In genomic region chr10:69353086-69353479, GRCm38 (mm10) we compare ENCODE assay signal across 9 mouse cellular contexts. TPM values are rescaled to one million over a fixed set of nuclear protein-coding genes. Genes with fewer than 3 reads are reported as not detected.
DNase-seq lines count a peak whose midpoint lies in the region; ATAC-seq and TF ChIP-seq lines count a peak whose summit lies in the region.
"Not testable (repeated sequence)": the region's sequence is repeated elsewhere in the genome, so short reads cannot be mapped to it uniquely, and the experiment has no call there.
"Had no signal": no experiment of that assay in that cellular context is flagged by ENCODE, and none has a peak within 500 bp of the region (broad histone marks: within the 10 kb centered on the region; RNA-seq: fewer than 3 reads in every experiment).

No protein-coding gene starts in this region.

- peaks cover 35% of the 10 kb centered on the region for H3K36me3 ChIP-seq in C2C12 (ENCODE audit: control insufficient read depth, insufficient read depth)
- peaks cover 25% of the 10 kb centered on the region for H3K36me3 ChIP-seq in embryonic facial prominence, embryonic 14.5 days (ENCODE audit: control insufficient read depth, insufficient read depth, low read length)
- peaks cover 10% of the 10 kb centered on the region; the same call in 1 of the 2 replicates for H3K36me3 ChIP-seq in hindbrain, embryonic 12.5 days
- H3K36me3 ChIP-seq in kidney, postnatal 0 days (ENCODE audit: insufficient read depth, low read length); spleen, adult 2 months (ENCODE audit: control insufficient read depth, insufficient read depth, low read length): not testable (repeated sequence)
- H3K36me3 ChIP-seq in liver, embryonic 15.5 days (replicated peaks): peaks cover 32% of the 10 kb centered on the region
- peaks cover 23% of the 10 kb centered on the region; the same call in 1 of the 2 replicates for H3K36me3 ChIP-seq in midbrain, embryonic 12.5 days

- peak overlapping the region; percentile 84 for H3K9ac ChIP-seq in embryonic facial prominence, embryonic 14.5 days (ENCODE audit: low read depth, low read length)
- H3K9ac ChIP-seq in hindbrain, embryonic 12.5 days; kidney, postnatal 0 days (ENCODE audit: low read depth, low read length); midbrain, embryonic 12.5 days (replicated peaks): not testable (repeated sequence)
- 0 out of 2 replicates have a peak overlapping the region, but pooled peaks have one; percentile 92 for H3K9ac ChIP-seq in liver, embryonic 15.5 days

- peak overlapping the region; percentile 45 for H3ac ChIP-seq in C2C12 (ENCODE audit: control insufficient read depth, insufficient read length, low read depth)

- peaks cover 46% of the 10 kb centered on the region for H3K79me3 ChIP-seq in C2C12 (ENCODE audit: low read depth)

- 29% methylated on average over 5 of the region's 5 CpGs for WGBS in embryonic facial prominence, embryonic 14.5 days
- 25% methylated on average over 5 of the region's 5 CpGs for WGBS in hindbrain, embryonic 12.5 days
- WGBS in kidney, postnatal 0 days: 24% methylated on average over 5 of the region's 5 CpGs
- 10% methylated on average over 5 of the region's 5 CpGs for WGBS in liver, embryonic 15.5 days (ENCODE audit: insufficient replicate concordance)
- 38% methylated on average over 5 of the region's 5 CpGs for WGBS in midbrain, embryonic 12.5 days
- 19% methylated on average over 5 of the region's 5 CpGs for WGBS in spleen, adult 2 months

- DNase-seq in embryonic facial prominence, embryonic 14.5 days (ENCODE audit: low spot score); gastrocnemius, adult 2 months; kidney, postnatal 0 days (ENCODE audit: low spot score); spleen, adult 2 months (ENCODE audit: low read depth in 1 of 2, low spot score in 2 of 2): not testable (repeated sequence)

- not testable (repeated sequence) for TF ChIP-seq CTCF in C2C12 (IDR thresholded peaks at IDR 0.05; ENCODE audit: control insufficient read depth, insufficient read depth, insufficient read length); gastrocnemius, adult 2 months (IDR thresholded peaks at IDR 0.05); kidney, postnatal 0 days (IDR thresholded peaks at IDR 0.05; ENCODE audit: low read depth); spleen, adult 2 months (IDR thresholded peaks at IDR 0.05; ENCODE audit: extremely low read depth, insufficient read depth, insufficient read length, insufficient replicate concordance)

- H3K4me1 ChIP-seq in embryonic facial prominence, embryonic 14.5 days (ENCODE audit: control insufficient read depth, insufficient read depth, low read length): peaks cover 32% of the 10 kb centered on the region
- peaks cover 41% of the 10 kb centered on the region for H3K4me1 ChIP-seq in hindbrain, embryonic 12.5 days
- H3K4me1 ChIP-seq in kidney, postnatal 0 days (replicated peaks; ENCODE audit: insufficient read depth, low read length): peaks cover 12% of the 10 kb centered on the region; the same call in 1 of the 2 replicates
- H3K4me1 ChIP-seq in liver, embryonic 15.5 days (replicated peaks): peaks cover 39% of the 10 kb centered on the region
- H3K4me1 ChIP-seq in midbrain, embryonic 12.5 days: peaks cover 36% of the 10 kb centered on the region
- H3K4me1 ChIP-seq in spleen, adult 2 months (ENCODE audit: control insufficient read depth, insufficient read depth, insufficient read length): not testable (repeated sequence)

- not testable (repeated sequence) for H3K9me3 ChIP-seq in embryonic facial prominence, embryonic 14.5 days (ENCODE audit: control insufficient read depth, low read length); hindbrain, embryonic 12.5 days (replicated peaks); kidney, postnatal 0 days (replicated peaks; ENCODE audit: low read length); liver, embryonic 15.5 days (replicated peaks); midbrain, embryonic 12.5 days

- H3K27me3 ChIP-seq in C2C12 (ENCODE audit: control insufficient read depth, insufficient read depth, insufficient read length); embryonic facial prominence, embryonic 14.5 days (replicated peaks; ENCODE audit: control insufficient read depth, insufficient read depth, low read length); hindbrain, embryonic 12.5 days; kidney, postnatal 0 days (ENCODE audit: insufficient read depth, low read length); liver, embryonic 15.5 days; midbrain, embryonic 12.5 days; spleen, adult 2 months (ENCODE audit: control insufficient read depth, insufficient read depth, low read length): not testable (repeated sequence)

- not testable (repeated sequence) for H3K4me3 ChIP-seq in C2C12 (ENCODE audit: insufficient read depth, poor library complexity, severe bottlenecking)
- peak overlapping the region; percentile 81 for H3K4me3 ChIP-seq in embryonic facial prominence, embryonic 14.5 days (ENCODE audit: low read depth, low read length)
- H3K4me3 ChIP-seq in gastrocnemius, adult 2 months: peak overlapping the region; percentile 75
- peak overlapping the region; percentile 67 for H3K4me3 ChIP-seq in hindbrain, embryonic 12.5 days
- H3K4me3 ChIP-seq in kidney, postnatal 0 days (replicated peaks; ENCODE audit: low read depth, low read length): peak overlapping the region; percentile 84
- peak overlapping the region; percentile 96 for H3K4me3 ChIP-seq in liver, embryonic 15.5 days (replicated peaks)
- H3K4me3 ChIP-seq in midbrain, embryonic 12.5 days: peak overlapping the region; percentile 78
- H3K4me3 ChIP-seq in spleen, adult 2 months (ENCODE audit: extremely low read depth, insufficient read depth, insufficient read length): peak overlapping the region; percentile 71; the same call in 1 of the 2 replicates

- peak overlapping the region; percentile 87 for H3K4me2 ChIP-seq in embryonic facial prominence, embryonic 14.5 days (ENCODE audit: low read depth, low read length)
- peak overlapping the region; percentile 84 for H3K4me2 ChIP-seq in hindbrain, embryonic 12.5 days (replicated peaks)
- peak overlapping the region; percentile 72 for H3K4me2 ChIP-seq in kidney, postnatal 0 days (ENCODE audit: low read length)
- peak overlapping the region; percentile 87 for H3K4me2 ChIP-seq in liver, embryonic 15.5 days
- peak overlapping the region; percentile 88 for H3K4me2 ChIP-seq in midbrain, embryonic 12.5 days (replicated peaks)

- peak overlapping the region; percentile 55; the same call in 1 of the 2 replicates for H3K27ac ChIP-seq in embryonic facial prominence, embryonic 14.5 days (replicated peaks; ENCODE audit: low read depth, low read length)
- peak overlapping the region; percentile 41; the same call in 1 of the 2 replicates for H3K27ac ChIP-seq in gastrocnemius, adult 2 months
- not testable (repeated sequence) for H3K27ac ChIP-seq in hindbrain, embryonic 12.5 days; kidney, postnatal 0 days; midbrain, embryonic 12.5 days (replicated peaks); spleen, adult 2 months (ENCODE audit: insufficient read depth, low read length)
- peak overlapping the region; percentile 84 for H3K27ac ChIP-seq in liver, embryonic 15.5 days (replicated peaks)

- not testable (repeated sequence) for TF ChIP-seq POLR2A in spleen, adult 2 months (IDR thresholded peaks at IDR 0.05; ENCODE audit: low read depth, low read length)

- H3K79me2 ChIP-seq in C2C12 (ENCODE audit: control insufficient read depth, insufficient read depth): peaks cover 47% of the 10 kb centered on the region

- peak; percentile 24 for ATAC-seq in embryonic facial prominence, embryonic 14.5 days (ENCODE audit: low read depth)
- ATAC-seq in hindbrain, embryonic 12.5 days (ENCODE audit: low FRiP score); kidney, postnatal 0 days (replicated peaks; ENCODE audit: low FRiP score, low read depth): not testable (repeated sequence)
- peak; percentile 58 for ATAC-seq in liver, embryonic 15.5 days (ENCODE audit: insufficient read depth)
- ATAC-seq in midbrain, embryonic 12.5 days (ENCODE audit: low FRiP score, low read depth): peak; percentile 19; the same call in 1 of the 2 replicates

- intact Hi-C loops in gastrocnemius, adult 2 months (cut with DNase I): not testable (repeated sequence)

TF ChIP-seq in C2C12, 6 proteins besides CTCF, POLR2A, EP300 and RAD21:
- TF ChIP-seq MAX (IDR thresholded peaks at IDR 0.05): peak; percentile 3

RNA-seq across cellular contexts. Expression of gene Cdk1, which starts 0.3 kb away (rescaled TPM):
- 374 TPM for polyA plus RNA-seq in C2C12 (2012; fragmentation: generic; extraction: Trizol)
- 397 and 436 TPM in 2 replicates for polyA plus RNA-seq in embryonic facial prominence, embryonic 14.5 days (2014; fragmentation: Nextera tagmentation; extraction: Ambion mirVana)
- not detected for total RNA-seq in gastrocnemius, adult 2 months (2021)
- polyA plus RNA-seq in hindbrain, embryonic 12.5 days (2016; fragmentation: Nextera tagmentation; extraction: Ambion mirVana): 210 and 220 TPM in 2 replicates
- 230 and 245 TPM in 2 replicates for polyA plus RNA-seq in kidney, postnatal 0 days (2015; fragmentation: Nextera tagmentation; extraction: Ambion mirVana)
- polyA plus RNA-seq in liver, embryonic 15.5 days (2015; fragmentation: Nextera tagmentation; extraction: Ambion mirVana): 292 and 305 TPM in 2 replicates
- 288 and 297 TPM in 2 replicates for polyA plus RNA-seq in midbrain, embryonic 12.5 days (2016; fragmentation: Nextera tagmentation; extraction: Ambion mirVana)
- polyA plus RNA-seq in spleen, adult 2 months (2012; rRNA removed): 19.4 and 19.7 TPM in 2 replicates

RNA-seq across cellular contexts. Expression of gene Ank3, which starts 45.5 kb away (rescaled TPM):
- polyA plus RNA-seq in C2C12 (2012; fragmentation: generic; extraction: Trizol): 9.8 TPM
- 22.5 and 23.1 TPM in 2 replicates for polyA plus RNA-seq in embryonic facial prominence, embryonic 14.5 days (2014; fragmentation: Nextera tagmentation; extraction: Ambion mirVana)
- 100 to 1,000 TPM in 1 of 2 experiments, 10 to 100 TPM in 1; 97.9 to 110 TPM for total RNA-seq in gastrocnemius, adult 2 months (2021)
- 91.0 and 110 TPM in 2 replicates for polyA plus RNA-seq in hindbrain, embryonic 12.5 days (2016; fragmentation: Nextera tagmentation; extraction: Ambion mirVana)
- polyA plus RNA-seq in kidney, postnatal 0 days (2015; fragmentation: Nextera tagmentation; extraction: Ambion mirVana): 48.8 and 52.4 TPM in 2 replicates
- polyA plus RNA-seq in liver, embryonic 15.5 days (2015; fragmentation: Nextera tagmentation; extraction: Ambion mirVana): 8.3 and 10.2 TPM in 2 replicates
- 86.9 and 95.1 TPM in 2 replicates for polyA plus RNA-seq in midbrain, embryonic 12.5 days (2016; fragmentation: Nextera tagmentation; extraction: Ambion mirVana)
- 1.2 and 1.6 TPM in 2 replicates for polyA plus RNA-seq in spleen, adult 2 months (2012; rRNA removed)
- total RNA-seq: hematopoietic stem cell, adult 5-6 weeks had no signal

Comparison
In these comparisons a context has a peak if more than half of its experiments do, and no peak if none do; other contexts are left out.
1. RNA of gene Cdk1, which starts 0.3 kb away (polyA plus RNA-seq): 397 to 436 TPM in embryonic facial prominence, embryonic 14.5 days, 374 TPM in C2C12 (single experiment), 292 to 305 TPM in liver, embryonic 15.5 days, 288 to 297 TPM in midbrain, embryonic 12.5 days, 230 to 245 TPM in kidney, postnatal 0 days and 210 to 220 TPM in hindbrain, embryonic 12.5 days; 19.4 to 19.7 TPM in spleen, adult 2 months; every median in the first group is over 10 times any median in the second.
2. Peak in every context shown above with its lines, with median percentiles within 50 percentile points of each other: H3K4me2 ChIP-seq.